Mouse (Mus musculus): ENCODE measurements around the gene Neurog1. TPM values are rescaled to one million over a fixed set of nuclear protein-coding genes. Genes with fewer than 3 reads are reported as not detected.

Gene Neurog1
- polyA plus RNA-seq, 1 experiment from 2014 or later: not detected

Other genes starting within 250 kb of the Neurog1 start
- gene H2afy, start 115.8 kb downstream of the Neurog1 start, polyA plus RNA-seq (2015; fragmentation: Nextera tagmentation; extraction: Ambion mirVana): 422 and 433 TPM in 2 replicates
- 1.5 and 1.7 TPM in 2 replicates for gene Tifab, start 73.3 kb downstream of the Neurog1 start, polyA plus RNA-seq (2015; fragmentation: Nextera tagmentation; extraction: Ambion mirVana)
- gene Cxcl14, start 44.4 kb upstream of the Neurog1 start, polyA plus RNA-seq (2015; fragmentation: Nextera tagmentation; extraction: Ambion mirVana): 497 and 573 TPM in 2 replicates
- 0.10 and 0.13 TPM in 2 replicates for gene Gm3045, start 174.4 kb upstream of the Neurog1 start, polyA plus RNA-seq (2015; fragmentation: Nextera tagmentation; extraction: Ambion mirVana)
- 0.28 and 0.33 TPM in 2 replicates for gene Slc25a48, start 186.2 kb upstream of the Neurog1 start, polyA plus RNA-seq (2015; fragmentation: Nextera tagmentation; extraction: Ambion mirVana)
- gene Il9, start 230.1 kb upstream of the Neurog1 start, polyA plus RNA-seq (2015; fragmentation: Nextera tagmentation; extraction: Ambion mirVana): not detected in 2 replicates